Comparison of ENCODE assay signal across 30 mouse cellular contexts in genomic region chr4:149959816-149960215, GRCm38 (mm10). TPM values are rescaled to one million over a fixed set of nuclear protein-coding genes. Genes with fewer than 3 reads are reported as not detected.
DNase-seq lines count a peak whose midpoint lies in the region; ATAC-seq and TF ChIP-seq lines count a peak whose summit lies in the region.
"Had no signal": no experiment of that assay in that cellular context is flagged by ENCODE, and none has a peak within 500 bp of the region (broad histone marks: within the 10 kb centered on the region; RNA-seq: fewer than 3 reads in every experiment).

No protein-coding gene starts in this region.

- no peaks in the 10 kb centered on the region; the same call in 1 of the 2 replicates for H3K4me1 ChIP-seq in testis, adult 2 months (ENCODE audit: control insufficient read depth, insufficient read depth, low read length)
- peaks cover 2 to 5% of the 10 kb centered on the region in 2 experiments; a peak in 2 of 4 replicates for H3K4me1 ChIP-seq in ES-E14 (ENCODE audit: control insufficient read depth in 2 of 2, insufficient read depth in 2 of 2, low read length in 2 of 2, poor library complexity in 1 of 2)
- peaks cover 7% of the 10 kb centered on the region for H3K4me1 ChIP-seq in liver, embryonic 12.5 days

- no peaks in the 10 kb centered on the region for H3K9me3 ChIP-seq in ES-E14 (ENCODE audit: control insufficient read depth, insufficient read depth, low read depth, low read length)
- H3K9me3 ChIP-seq in liver, embryonic 12.5 days (replicated peaks), result no peaks in the 10 kb centered on the region
- H3K9me3 ChIP-seq: embryonic facial prominence, embryonic 13.5 days; forebrain, embryonic 12.5 days; forebrain, embryonic 15.5 days; heart, embryonic 12.5 days; heart, embryonic 15.5 days; hindbrain, embryonic 10.5 days; hindbrain, embryonic 13.5 days; intestine, embryonic 15.5 days had no signal

- no peak for TF ChIP-seq POLR2A in testis, adult 2 months (IDR thresholded peaks at IDR 0.05; ENCODE audit: control insufficient read depth, low read depth, low read length)

- WGBS in liver, embryonic 12.5 days (ENCODE audit: insufficient replicate concordance), result 54% methylated on average over 10 of the region's 10 CpGs

- DNase-seq in testis, postnatal 10 days (ENCODE audit: low spot score), result no peak
- no peak for DNase-seq in ES-E14 (ENCODE audit: low read depth, low spot score)
- peak; percentile 61 for DNase-seq in WW6 (ENCODE audit: low read depth, low spot score)
- no peak for DNase-seq in urinary bladder, postnatal 36 days (ENCODE audit: low spot score in 2 of 2)
- no peak for DNase-seq in yolk sac, embryonic 10.5 days (ENCODE audit: low spot score)
- DNase-seq: cerebellum, adult 11-12 months; cerebellum, adult 8-10 months; cerebellum, postnatal 10 days; cerebellum, postnatal 36 days; embryo, embryonic 11 days; gastrocnemius, postnatal 10 days; gastrocnemius, postnatal 36 days; heart, postnatal 10 days; heart, postnatal 36 days had no signal

- no peaks in the 10 kb centered on the region for H3K27me3 ChIP-seq in testis, adult 2 months (ENCODE audit: control insufficient read depth, insufficient read depth, low read length)
- peaks cover 66% of the 10 kb centered on the region for H3K27me3 ChIP-seq in liver, embryonic 12.5 days (replicated peaks)

- in situ Hi-C loops in ES-E14 (cut with MboI; ENCODE audit: low sequenced_read_pairs in 2 of 2, unreplicated experiment in 2 of 2), result no loop called here

- H3K9ac ChIP-seq in ES-E14 (ENCODE audit: insufficient read depth, low read depth, low read length, poor library complexity, severe bottlenecking), result peak overlapping the region; percentile 57; the same call in 1 of the 2 replicates
- no peak overlapping the region for H3K9ac ChIP-seq in liver, embryonic 12.5 days
- H3K9ac ChIP-seq: embryonic facial prominence, embryonic 13.5 days; forebrain, embryonic 12.5 days; forebrain, embryonic 15.5 days; heart, embryonic 12.5 days; heart, embryonic 15.5 days; hindbrain, embryonic 13.5 days; intestine, embryonic 15.5 days had no signal

- no peak for ATAC-seq in liver, embryonic 12.5 days
- ATAC-seq: activated CD4-positive, CD25-positive, alpha-beta regulatory T cell, adult 4 months; CD4-positive, CD25-positive, alpha-beta regulatory T cell, adult 4 months; forebrain, embryonic 15.5 days; hindbrain, embryonic 16.5 days; intestine, embryonic 15.5 days had no signal

- TF ChIP-seq CTCF in testis, adult 2 months (IDR thresholded peaks at IDR 0.05; ENCODE audit: control insufficient read depth, insufficient read depth, insufficient replicate concordance, low read depth, low read length), result no peak

- H3K27ac ChIP-seq in testis, adult 2 months (ENCODE audit: control insufficient read depth, insufficient read depth, low read depth, low read length), result no peak overlapping the region
- peak overlapping the region; percentile 53; the same call in 1 of the 2 replicates for H3K27ac ChIP-seq in ES-E14 (ENCODE audit: insufficient read depth, low read depth, low read length, poor library complexity, severe bottlenecking)
- no peak overlapping the region for H3K27ac ChIP-seq in liver, embryonic 12.5 days
- H3K27ac ChIP-seq: embryonic facial prominence, embryonic 10.5 days; embryonic facial prominence, embryonic 13.5 days; forebrain, embryonic 12.5 days; forebrain, embryonic 15.5 days; heart, embryonic 15.5 days; hindbrain, embryonic 10.5 days; hindbrain, embryonic 13.5 days; intestine, embryonic 15.5 days had no signal

- H3K4me3 ChIP-seq in testis, adult 2 months (ENCODE audit: control insufficient read depth, low read depth, low read length), result peak overlapping the region; percentile 25
- no peak overlapping the region for H3K4me3 ChIP-seq in ES-E14 (ENCODE audit: insufficient read depth in 1 of 2, low read depth in 1 of 2, low read length in 2 of 2, poor library complexity in 1 of 2, severe bottlenecking in 1 of 2)
- H3K4me3 ChIP-seq in liver, embryonic 12.5 days, result no peak overlapping the region
- H3K4me3 ChIP-seq: embryonic facial prominence, embryonic 10.5 days; embryonic facial prominence, embryonic 13.5 days; erythroblast, embryonic 14.5 days; forebrain, embryonic 12.5 days; forebrain, embryonic 15.5 days; heart, embryonic 12.5 days; heart, embryonic 15.5 days; hindbrain, embryonic 10.5 days; hindbrain, embryonic 13.5 days; intestine, embryonic 15.5 days had no signal

- no peaks in the 10 kb centered on the region for H3K36me3 ChIP-seq in testis, adult 2 months (ENCODE audit: control insufficient read depth, insufficient read depth, low read length)
- no peaks in the 10 kb centered on the region for H3K36me3 ChIP-seq in ES-E14 (ENCODE audit: control insufficient read depth, insufficient read depth, low read length, poor library complexity, severe bottlenecking)
- no peaks in the 10 kb centered on the region for H3K36me3 ChIP-seq in liver, embryonic 12.5 days
- H3K36me3 ChIP-seq: embryonic facial prominence, embryonic 10.5 days; embryonic facial prominence, embryonic 13.5 days; forebrain, embryonic 12.5 days; forebrain, embryonic 15.5 days; heart, embryonic 12.5 days; heart, embryonic 15.5 days; hindbrain, embryonic 10.5 days; hindbrain, embryonic 13.5 days; intestine, embryonic 15.5 days had no signal

- H3K4me2 ChIP-seq in liver, embryonic 12.5 days, result no peak overlapping the region
- H3K4me2 ChIP-seq: embryonic facial prominence, embryonic 13.5 days; forebrain, embryonic 12.5 days; forebrain, embryonic 15.5 days; heart, embryonic 12.5 days; heart, embryonic 15.5 days; hindbrain, embryonic 13.5 days; intestine, embryonic 15.5 days had no signal

TF ChIP-seq in ES-E14, 5 proteins besides CTCF, POLR2A, EP300 and RAD21:
- no peak for TF ChIP-seq CHD2 (IDR thresholded peaks at IDR 0.05; ENCODE audit: low read depth, low read length)
- no peak for TF ChIP-seq ZNF384 (IDR thresholded peaks at IDR 0.05; ENCODE audit: low read depth, low read length)
- TF ChIP-seq MAFK (IDR thresholded peaks at IDR 0.05; ENCODE audit: insufficient read depth, low read depth, low read length), result no peak
- TF ChIP-seq HCFC1 (IDR thresholded peaks at IDR 0.05; ENCODE audit: borderline replicate concordance, insufficient read depth, low read length), result no peak
- no peak for TF ChIP-seq ZC3H11A (IDR thresholded peaks at IDR 0.05; ENCODE audit: borderline replicate concordance, low read depth, low read length)
TF ChIP-seq in ES-E14: peak in this region for 0.

RNA-seq across cellular contexts. Expression of gene Spsb1, which starts 5.0 kb away (rescaled TPM):
- polyA plus RNA-seq in testis, adult 2 months (2012; rRNA removed), result 71.5 and 79.1 TPM in 2 replicates
- 11.2 and 12.0 TPM in 2 replicates for total RNA-seq in ES-E14 (2012; rRNA removed)
- polyA plus RNA-seq in liver, embryonic 12.5 days (2016; fragmentation: Nextera tagmentation; extraction: Ambion mirVana), result 0.97 and 1.5 TPM in 2 replicates
- total RNA-seq: granulocyte monocyte progenitor cell, adult 5-6 weeks had no signal
- polyA plus RNA-seq: erythroblast, embryonic 14.5 days had no signal

RNA-seq across cellular contexts. Expression of gene H6pd, which starts 49.0 kb away (rescaled TPM):
- polyA plus RNA-seq in testis, adult 2 months (2012; rRNA removed), result 7.2 and 7.3 TPM in 2 replicates
- total RNA-seq in ES-E14 (2012; rRNA removed), result 17.6 and 19.0 TPM in 2 replicates
- polyA plus RNA-seq in liver, embryonic 12.5 days (2016; fragmentation: Nextera tagmentation; extraction: Ambion mirVana), result 8.8 and 9.0 TPM in 2 replicates

Comparison
In these comparisons a context has a peak if more than half of its experiments do, and no peak if none do; other contexts are left out.
1. RNA of gene Spsb1, which starts 5.0 kb away (polyA plus RNA-seq): 71.5 to 79.1 TPM in testis, adult 2 months; 0.97 to 1.5 TPM in liver, embryonic 12.5 days; every median in the first group is over 10 times any median in the second.